Mouse (Mus musculus): ENCODE measurements around the gene Olfr983. TPM values are rescaled to one million over a fixed set of nuclear protein-coding genes. Genes with fewer than 3 reads are reported as not detected.
A peak's percentile ranks its signal among the peaks of the same experiment; 100 is the strongest.

Gene Olfr983
- total and polyA plus RNA-seq, 3 experiments: not detected

- H3K9ac ChIP-seq (ENCODE audit: insufficient read depth, low read depth): no peak within 1 kb of the TSS
- no peaks in the 10 kb centered on the region for H3K79me2 ChIP-seq (replicated peaks; ENCODE audit: control insufficient read depth, extremely low read depth, insufficient read depth, poor library complexity, severe bottlenecking)
- H3K9me3 ChIP-seq (replicated peaks; ENCODE audit: low read length): no peaks in the 10 kb centered on the region
- no peak within 1 kb of the TSS for H3K4me3 ChIP-seq (replicated peaks in 1 of 3; ENCODE audit: low read depth in 2 of 3, low read length in 2 of 3, poor library complexity in 1 of 3)
- in situ Hi-C loops (cut with MboI; ENCODE audit: low pct_ligation_motif_present, low pct_unique_long_range_greater_than_20kb, low sequenced_read_pairs): loop anchor here (10.0 kb wide), 1 partner anchor 65 kb away; the partner anchor contains the start of gene Zfp202
- H3K4me2 ChIP-seq (ENCODE audit: insufficient read depth, low read depth, poor library complexity, severe bottlenecking): no peak within 1 kb of the TSS
- no peaks in the 10 kb centered on the region for H3K27me3 ChIP-seq (replicated peaks)
- peaks cover 0 to 6% of the 10 kb centered on the region in 2 experiments; a peak in 1 of 4 replicates for H3K4me1 ChIP-seq (ENCODE audit: control insufficient read depth in 1 of 2, insufficient read depth in 2 of 2)
- no peak for TF ChIP-seq MAFK (IDR thresholded peaks at IDR 0.05; ENCODE audit: insufficient replicate concordance, low read length)
- no peak for TF ChIP-seq SMC3 (IDR thresholded peaks at IDR 0.05; ENCODE audit: low read depth, low read length)
- TF ChIP-seq TCF12 (IDR thresholded peaks at IDR 0.05; ENCODE audit: low read depth, low read length): no peak
- TF ChIP-seq KAT2A (IDR thresholded peaks at IDR 0.05; ENCODE audit: insufficient replicate concordance, low read length): no peak
- TF ChIP-seq ELF1 (IDR thresholded peaks at IDR 0.05; ENCODE audit: low read depth, low read length): no peak
- no peak for TF ChIP-seq NELFE (IDR thresholded peaks at IDR 0.05; ENCODE audit: low read depth, low read length)
- no peak for TF ChIP-seq JUND (conservative IDR thresholded peaks at IDR 0.05; ENCODE audit: low read depth, low read length)
- TF ChIP-seq POLR2A (IDR thresholded peaks at IDR 0.05; ENCODE audit: low read depth, low read length): no peak
- TF ChIP-seq IRF4 (IDR thresholded peaks at IDR 0.05; ENCODE audit: low read depth, low read length): no peak
- no peak for TF ChIP-seq SIN3A (IDR thresholded peaks at IDR 0.05; ENCODE audit: low read length)
- no peak for TF ChIP-seq USF1 (IDR thresholded peaks at IDR 0.05; ENCODE audit: low read depth, low read length)
- TF ChIP-seq UBTF (IDR thresholded peaks at IDR 0.05; ENCODE audit: low read depth, low read length): no peak
- no peak for TF ChIP-seq E2F4 (IDR thresholded peaks at IDR 0.05; ENCODE audit: insufficient replicate concordance, low read depth, low read length)
- TF ChIP-seq ZC3H11A (IDR thresholded peaks at IDR 0.05; ENCODE audit: low read depth, low read length): no peak
- dilution Hi-C loops (cut with MboI; ENCODE audit: extremely low pct_ligation_motif_present, extremely low pct_unique_long_range_greater_than_20kb, low sequenced_read_pairs): no loop called here
- DNase-seq (ENCODE audit: extremely low read depth): no peak
- H3K27ac ChIP-seq (ENCODE audit: insufficient read depth, low read depth): no peak within 1 kb of the TSS
- H3K36me3 ChIP-seq (replicated peaks in 1 of 2; ENCODE audit: control insufficient read depth in 1 of 2, insufficient read depth in 1 of 2, low read length in 1 of 2): no peaks in the 10 kb centered on the region
Observed at GRCm38 (mm10) chr9:40130084-40130483, 36.7 kb upstream of the Olfr983 start, which contains the start of gene Olfr985. Gene Olfr985, minus strand, starts transcription at chr9:40130184.

- peaks cover 3 to 8% of the 10 kb centered on the region in 2 experiments; a peak in 3 of 4 replicates for H3K4me1 ChIP-seq (ENCODE audit: control insufficient read depth in 1 of 2, insufficient read depth in 2 of 2)
- H3K4me2 ChIP-seq (ENCODE audit: insufficient read depth, low read depth, poor library complexity, severe bottlenecking): peak overlapping the region; percentile 8; the same call in 1 of the 2 replicates
- H3K9me3 ChIP-seq (replicated peaks; ENCODE audit: low read length): no peaks in the 10 kb centered on the region
- no peaks in the 10 kb centered on the region for H3K79me2 ChIP-seq (replicated peaks; ENCODE audit: control insufficient read depth, extremely low read depth, insufficient read depth, poor library complexity, severe bottlenecking)
- dilution Hi-C loops (cut with MboI; ENCODE audit: extremely low pct_ligation_motif_present, extremely low pct_unique_long_range_greater_than_20kb, low sequenced_read_pairs): no loop called here
- no peaks in the 10 kb centered on the region for H3K36me3 ChIP-seq (replicated peaks in 1 of 2; ENCODE audit: control insufficient read depth in 1 of 2, insufficient read depth in 1 of 2, low read length in 1 of 2)
- no peak overlapping the region for H3K9ac ChIP-seq (ENCODE audit: insufficient read depth, low read depth)
- no peak overlapping the region for H3K4me3 ChIP-seq (replicated peaks in 1 of 3; ENCODE audit: low read depth in 2 of 3, low read length in 2 of 3, poor library complexity in 1 of 3)
- DNase-seq (ENCODE audit: extremely low read depth): no peak
- H3K27me3 ChIP-seq (replicated peaks): no peaks in the 10 kb centered on the region
- no peak overlapping the region for H3K27ac ChIP-seq (ENCODE audit: insufficient read depth, low read depth)
- TF ChIP-seq JUN (IDR thresholded peaks at IDR 0.05; ENCODE audit: insufficient read depth, low read depth, low read length) (no peak), E2F4 (IDR thresholded peaks at IDR 0.05; ENCODE audit: insufficient replicate concordance, low read depth, low read length) (no peak), NELFE (IDR thresholded peaks at IDR 0.05; ENCODE audit: low read depth, low read length) (no peak), USF1 (IDR thresholded peaks at IDR 0.05; ENCODE audit: low read depth, low read length) (no peak), ZNF384 (IDR thresholded peaks at IDR 0.05; ENCODE audit: low read depth, low read length) (no peak), SIN3A (IDR thresholded peaks at IDR 0.05; ENCODE audit: low read length) (no peak), MAZ (IDR thresholded peaks at IDR 0.05; ENCODE audit: low read depth, low read length) (no peak), ETS1 (conservative IDR thresholded peaks at IDR 0.05; ENCODE audit: low read depth, low read length) (no peak), SMC3 (IDR thresholded peaks at IDR 0.05; ENCODE audit: low read depth, low read length) (no peak), MXI1 (IDR thresholded peaks at IDR 0.05; ENCODE audit: low read depth, low read length) (no peak), ZMIZ1 (IDR thresholded peaks at IDR 0.05; ENCODE audit: low read depth, low read length) (no peak), MYC (IDR thresholded peaks at IDR 0.05; ENCODE audit: low read depth, low read length) (no peak), USF2 (conservative IDR thresholded peaks at IDR 0.05; ENCODE audit: low read depth, low read length) (no peak), POLR2A (IDR thresholded peaks at IDR 0.05; ENCODE audit: low read depth, low read length) (no peak), KAT2A (IDR thresholded peaks at IDR 0.05; ENCODE audit: insufficient replicate concordance, low read length) (no peak), POLR2AphosphoS2 (IDR thresholded peaks at IDR 0.05; ENCODE audit: low read depth, low read length) (no peak), UBTF (IDR thresholded peaks at IDR 0.05; ENCODE audit: low read depth, low read length) (no peak)
- in situ Hi-C loops (cut with MboI; ENCODE audit: low pct_ligation_motif_present, low pct_unique_long_range_greater_than_20kb, low sequenced_read_pairs): no loop called here
Observed at GRCm38 (mm10) chr9:40117287-40117659, 23.9 kb upstream of the Olfr983 start.
